Mouse (Mus musculus) natural killer cell, adult 2 months (primary cell): ENCODE data around the gene Copb1.

Experiments
- DNase-seq, 2 experiments: peaks; one replicate each; pipeline ENCODE4 v3.0.0; 2022; ENCODE audit warnings: low spot score in 2 of 2

Copb1 gene

DNA sequence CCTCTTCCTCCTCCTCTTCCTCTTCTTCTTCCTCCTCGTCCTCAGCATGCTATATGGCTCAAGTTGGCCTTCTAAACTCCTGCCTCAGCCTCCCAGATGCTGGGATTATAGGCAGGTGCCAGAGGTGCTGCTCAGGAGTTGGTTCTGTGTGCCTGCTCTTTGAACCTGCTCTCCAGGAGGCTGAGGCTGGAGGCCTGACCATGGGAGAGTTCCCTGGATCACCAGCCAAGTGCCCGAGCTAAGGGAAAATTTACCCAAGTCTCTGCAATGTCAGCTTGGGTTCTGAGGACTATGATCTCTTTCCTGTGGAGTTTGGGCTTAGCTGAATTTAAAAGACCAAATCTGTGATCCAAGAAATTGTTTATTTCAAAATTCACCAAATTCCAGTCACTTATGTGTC, 85.1 kb downstream of the Copb1 start:
- no peak for DNase-seq
